Mouse (Mus musculus) hindbrain, embryonic 11.5 days (tissue): Measurements from ENCODE around the gene Snapc5. TPM values are rescaled to one million over a fixed set of nuclear protein-coding genes. Genes with fewer than 3 reads are reported as not detected.

Experiments
- ATAC-seq: fragments of 200-750 bp; cut with Nextera tagmentation; 2 replicates; pipeline ENCODE4 v1.8.0; 2017; ENCODE audit warnings: mild to moderate bottlenecking, moderate TSS enrichment, moderate library complexity; ENCODE audit not compliant: low FRiP score
- DNase-seq: peaks from one replicate; pipeline ENCODE4 v3.0.0-alpha.2; 2015; ENCODE audit warnings: low spot score
- H3K27ac ChIP-seq: fragments of 300-500 bp; sonication (generic); 2 replicates; pipeline ENCODE4 v1.5.1; 2014; ENCODE audit warnings: mild to moderate bottlenecking, low read depth, low read length
- H3K27me3 ChIP-seq: fragments of 300-500 bp; sonication (generic); 2 replicates; pipeline ENCODE4 v1.6.1; 2014; ENCODE audit warnings: mild to moderate bottlenecking, low read length, moderate library complexity, mixed read lengths; ENCODE audit not compliant: control insufficient read depth, insufficient read depth
- H3K36me3 ChIP-seq: fragments of 300-500 bp; sonication (generic); 2 replicates; pipeline ENCODE4 v1.6.1; 2014; ENCODE audit warnings: mild to moderate bottlenecking, low read length, moderate library complexity, mixed read lengths; ENCODE audit not compliant: control insufficient read depth, insufficient read depth
- H3K4me1 ChIP-seq: fragments of 300-500 bp; sonication (generic); replicated peaks from 2 replicates; pipeline ENCODE4 v1.6.1; 2014; ENCODE audit warnings: low read length, mixed read lengths; ENCODE audit not compliant: control insufficient read depth, insufficient read depth
- H3K4me2 ChIP-seq: fragments of 300-500 bp; sonication (generic); replicated peaks from 2 replicates; pipeline ENCODE4 v1.6.1; 2014; ENCODE audit warnings: mild to moderate bottlenecking, low read depth, low read length
- H3K4me3 ChIP-seq: fragments of 300-500 bp; sonication (generic); 2 replicates; pipeline ENCODE4 v1.5.1; 2014; ENCODE audit warnings: low read depth, low read length
- H3K9ac ChIP-seq: fragments of 300-500 bp; sonication (generic); 2 replicates; pipeline ENCODE4 v1.6.1; 2014; ENCODE audit warnings: low read depth, low read length
- H3K9me3 ChIP-seq: fragments of 300-500 bp; sonication (generic); 2 replicates; pipeline ENCODE4 v1.6.1; 2016; ENCODE audit warnings: low read length; ENCODE audit not compliant: control insufficient read depth
- WGBS: fragments of 180-500 bp; shearing (Covaris S2); extraction: QIAGEN DNeasy Blood & Tissue Kit; methylation state at CpG from one replicate; pipeline ENCODE4 v1.1.7; 2014; 5-methylcytosine and 5-hydroxymethylcytosine counted together
- polyA plus RNA-seq: library from polyadenylated mRNA; unstranded; fragments of >200 nt; fragmentation: Nextera tagmentation; extraction: Ambion mirVana; gene quantifications from 2 replicates; pipeline ENCODE4 v1.2.1, GENCODE M21; 2014

Snapc5 gene
- polyA plus RNA-seq, 1 experiment from 2014 or later = 37.4 TPM

GRCm38 (mm10) chr9:64225805-64226204 is 46.7 kb downstream of the Snapc5 start:
- H3K9me3 ChIP-seq = no peaks in the 10 kb centered on the region
- H3K27ac ChIP-seq = no peak overlapping the region
- no peaks in the 10 kb centered on the region for H3K4me1 ChIP-seq
- H3K9ac ChIP-seq = no peak overlapping the region
- no peaks in the 10 kb centered on the region for H3K36me3 ChIP-seq
- H3K4me2 ChIP-seq = no peak overlapping the region
- no peak overlapping the region for H3K4me3 ChIP-seq
- no peak for DNase-seq
- H3K27me3 ChIP-seq = no peaks in the 10 kb centered on the region
- ATAC-seq = no peak

GRCm38 (mm10) chr9:64227736-64228135 is 48.7 kb downstream of the Snapc5 start:
- Histone ChIP-seq H3K9ac (no peak overlapping the region), H3K4me3 (no peak overlapping the region), H3K4me2 (no peak overlapping the region), H3K9me3 (no peaks in the 10 kb centered on the region), H3K27me3 (no peaks in the 10 kb centered on the region), H3K36me3 (no peaks in the 10 kb centered on the region), H3K4me1 (no peaks in the 10 kb centered on the region; the same call in 1 of the 2 replicates), H3K27ac (no peak overlapping the region)
- WGBS = 88% methylated on average over 12 of the region's 12 CpGs
- ATAC-seq = no peak
- no peak for DNase-seq

- Histone ChIP-seq H3K4me3 (no peak overlapping the region), H3K9ac (no peak overlapping the region), H3K27me3 (no peaks in the 10 kb centered on the region), H3K27ac (no peak overlapping the region), H3K36me3 (no peaks in the 10 kb centered on the region), H3K4me2 (no peak overlapping the region), H3K9me3 (no peaks in the 10 kb centered on the region), H3K4me1 (no peaks in the 10 kb centered on the region; the same call in 1 of the 2 replicates)
- no peak for ATAC-seq
- DNase-seq = no peak
These were observed 49.9 kb downstream of the Snapc5 start for GRCm38 (mm10) chr9:64228972-64229371.

- H3K27ac ChIP-seq = no peak overlapping the region
- no peaks in the 10 kb centered on the region for H3K9me3 ChIP-seq
- H3K27me3 ChIP-seq = no peaks in the 10 kb centered on the region
- no peaks in the 10 kb centered on the region for H3K36me3 ChIP-seq
- DNase-seq (no peak), ATAC-seq (no peak)
- no peak overlapping the region for H3K9ac ChIP-seq
- no peaks in the 10 kb centered on the region; the same call in 1 of the 2 replicates for H3K4me1 ChIP-seq
- no peak overlapping the region for H3K4me3 ChIP-seq
- WGBS = 73% methylated on average over 5 of the region's 5 CpGs
- H3K4me2 ChIP-seq = no peak overlapping the region
These were observed 52.1 kb downstream of the Snapc5 start for GRCm38 (mm10) chr9:64231171-64231570.

- Histone ChIP-seq H3K27me3 (no peaks in the 10 kb centered on the region), H3K4me2 (no peak overlapping the region), H3K9me3 (no peaks in the 10 kb centered on the region), H3K9ac (no peak overlapping the region), H3K36me3 (no peaks in the 10 kb centered on the region), H3K4me3 (no peak overlapping the region), H3K27ac (peak overlapping the region; percentile 62; the same call in 1 of the 2 replicates), H3K4me1 (no peaks in the 10 kb centered on the region; the same call in 1 of the 2 replicates)
- DNase-seq = no peak
- ATAC-seq = no peak
- 91% methylated on average over 3 of the region's 3 CpGs for whole genome bisulfite sequencing
These were observed 52.6 kb downstream of the Snapc5 start for GRCm38 (mm10) chr9:64231674-64232073.

GRCm38 (mm10) chr9:64232257-64232957 is 53.3 kb downstream of the Snapc5 start:
- H3K4me3 ChIP-seq = no peak overlapping the region
- 71% methylated on average over 9 of the region's 9 CpGs for WGBS
- H3K27ac ChIP-seq = peak overlapping the region; percentile 62
- ATAC-seq = no peak
- no peaks in the 10 kb centered on the region; the same call in 1 of the 2 replicates for H3K4me1 ChIP-seq
- peak; percentile 36 for DNase-seq
- no peaks in the 10 kb centered on the region for H3K36me3 ChIP-seq
- no peak overlapping the region for H3K9ac ChIP-seq
- no peak overlapping the region for H3K4me2 ChIP-seq
- H3K9me3 ChIP-seq = no peaks in the 10 kb centered on the region
- H3K27me3 ChIP-seq = no peaks in the 10 kb centered on the region

Other genes with a start within 250 kb of the Snapc5 start
- 5.5 and 7.1 TPM in 2 replicates for gene Smad6, start 157.2 kb upstream of the Snapc5 start, polyA plus RNA-seq
- gene Lctl, start 62.1 kb upstream of the Snapc5 start, polyA plus RNA-seq = not detected in 2 replicates
- 27.0 and 27.9 TPM in 2 replicates for gene Zwilch, start 6.2 kb upstream of the Snapc5 start, polyA plus RNA-seq
- 1,100 and 1,121 TPM in 2 replicates for gene Rpl4, start 5.9 kb upstream of the Snapc5 start, polyA plus RNA-seq
- 4.0 and 5.2 TPM in 2 replicates for gene Uchl4, start 55.9 kb downstream of the Snapc5 start, polyA plus RNA-seq
- gene Map2k1, start 74.4 kb downstream of the Snapc5 start, polyA plus RNA-seq = 71.8 and 79.1 TPM in 2 replicates
- 226 and 233 TPM in 2 replicates for gene Tipin, start 102.3 kb downstream of the Snapc5 start, polyA plus RNA-seq
- 21.7 and 25.7 TPM in 2 replicates for gene Dis3l, start 162.0 kb downstream of the Snapc5 start, polyA plus RNA-seq
- gene Megf11, start 206.4 kb downstream of the Snapc5 start, polyA plus RNA-seq = 4.3 and 5.0 TPM in 2 replicates